Mouse (Mus musculus) forebrain, embryonic 16.5 days (tissue): ENCODE results near the gene Luc7l. TPM values are rescaled to one million over a fixed set of nuclear protein-coding genes. Genes with fewer than 3 reads are reported as not detected.

Source experiments
- ATAC-seq: fragments of 200-750 bp; cut with Nextera tagmentation; 2 replicates; pipeline ENCODE4 v1.8.0; 2017; ENCODE audit warnings: mild to moderate bottlenecking, moderate library complexity
- H3K27ac ChIP-seq: fragments of 300-500 bp; sonication (generic); 2 replicates; pipeline ENCODE4 v1.5.1; 2014; ENCODE audit warnings: low read length, control low read depth
- H3K27me3 ChIP-seq: fragments of 300-500 bp; sonication (generic); replicated peaks from 2 replicates; pipeline ENCODE4 v1.6.1; 2014; ENCODE audit warnings: low read length; ENCODE audit not compliant: control insufficient read depth, insufficient read depth
- H3K36me3 ChIP-seq: fragments of 300-500 bp; sonication (generic); 2 replicates; pipeline ENCODE4 v1.6.1; 2014; ENCODE audit not compliant: control insufficient read depth, insufficient read depth
- H3K4me1 ChIP-seq: fragments of 300-500 bp; sonication (generic); replicated peaks from 2 replicates; pipeline ENCODE4 v1.6.1; 2014; ENCODE audit warnings: low read length; ENCODE audit not compliant: control insufficient read depth, insufficient read depth
- H3K4me2 ChIP-seq: fragments of 300-500 bp; sonication (generic); 2 replicates; pipeline ENCODE4 v1.6.1; 2014; ENCODE audit warnings: mild to moderate bottlenecking, low read length, control low read depth
- H3K4me3 ChIP-seq: fragments of 300-500 bp; sonication (generic); replicated peaks from 2 replicates; pipeline ENCODE4 v1.5.1; 2014; ENCODE audit warnings: mild to moderate bottlenecking, low read length, control low read depth
- H3K9ac ChIP-seq: fragments of 300-500 bp; sonication (generic); replicated peaks from 2 replicates; pipeline ENCODE4 v1.6.1; 2014; ENCODE audit warnings: low read depth, low read length, control low read depth
- H3K9me3 ChIP-seq: fragments of 300-500 bp; sonication (generic); 2 replicates; pipeline ENCODE4 v1.6.1; 2016; ENCODE audit warnings: low read length; ENCODE audit not compliant: control insufficient read depth
- WGBS: fragments of 180-500 bp; shearing (Covaris S2); extraction: QIAGEN DNeasy Blood & Tissue Kit; methylation state at CpG from one replicate; pipeline ENCODE4 v1.1.7; 2014; 5-methylcytosine and 5-hydroxymethylcytosine counted together
- polyA plus RNA-seq: library from polyadenylated mRNA; unstranded; fragments of >200 nt; fragmentation: Nextera tagmentation; extraction: Ambion mirVana; gene quantifications from 2 replicates; pipeline ENCODE4 v1.2.1, GENCODE M21; 2015

Luc7l gene
- polyA plus RNA-seq, 1 experiment from 2014 or later: 124 TPM

- WGBS: 96% methylated on average over 5 of the region's 5 CpGs
- no peak overlapping the region for H3K4me3 ChIP-seq
- no peaks in the 10 kb centered on the region for H3K9me3 ChIP-seq
- no peak overlapping the region for H3K27ac ChIP-seq
- no peak for ATAC-seq
- H3K4me2 ChIP-seq: no peak overlapping the region
- no peaks in the 10 kb centered on the region for H3K4me1 ChIP-seq
- H3K27me3 ChIP-seq: no peaks in the 10 kb centered on the region
- no peak overlapping the region for H3K9ac ChIP-seq
- no peaks in the 10 kb centered on the region for H3K36me3 ChIP-seq
Measured at GRCm38 (mm10) chr17:26229776-26230175, 22.9 kb upstream of the Luc7l start.

- no peak overlapping the region for H3K4me2 ChIP-seq
- H3K4me1 ChIP-seq: no peaks in the 10 kb centered on the region
- no peak overlapping the region for H3K4me3 ChIP-seq
- H3K9me3 ChIP-seq: no peaks in the 10 kb centered on the region
- WGBS: 90% methylated on average over 5 of the region's 5 CpGs
- no peak overlapping the region for H3K27ac ChIP-seq
- no peak for ATAC-seq
- H3K36me3 ChIP-seq: no peaks in the 10 kb centered on the region
- H3K9ac ChIP-seq: no peak overlapping the region
- no peaks in the 10 kb centered on the region for H3K27me3 ChIP-seq
Measured at GRCm38 (mm10) chr17:26231156-26231555, 21.5 kb upstream of the Luc7l start.

GRCm38 (mm10) chr17:26232863-26233262, 19.8 kb upstream of the Luc7l start:
- 73% methylated on average over 8 of the region's 8 CpGs for WGBS

GRCm38 (mm10) chr17:26234386-26234785, 18.3 kb upstream of the Luc7l start:
- Histone ChIP-seq H3K4me2 (no peak overlapping the region), H3K36me3 (no peaks in the 10 kb centered on the region), H3K27ac (no peak overlapping the region), H3K27me3 (no peaks in the 10 kb centered on the region), H3K9ac (no peak overlapping the region), H3K9me3 (no peaks in the 10 kb centered on the region), H3K4me3 (no peak overlapping the region), H3K4me1 (no peaks in the 10 kb centered on the region)
- 86% methylated on average over 8 of the region's 8 CpGs for WGBS
- no peak for ATAC-seq

More at GRCm38 (mm10) chr17:26232863-26233262, 19.8 kb upstream of the Luc7l start:
- Histone ChIP-seq H3K4me1 (no peaks in the 10 kb centered on the region), H3K27me3 (no peaks in the 10 kb centered on the region), H3K36me3 (no peaks in the 10 kb centered on the region), H3K27ac (no peak overlapping the region), H3K9me3 (no peaks in the 10 kb centered on the region), H3K4me3 (no peak overlapping the region), H3K9ac (no peak overlapping the region), H3K4me2 (no peak overlapping the region)
- no peak for ATAC-seq

GRCm38 (mm10) chr17:26235077-26235815, 17.4 kb upstream of the Luc7l start:
- Histone ChIP-seq H3K9me3 (no peaks in the 10 kb centered on the region), H3K27ac (no peak overlapping the region), H3K9ac (no peak overlapping the region), H3K4me3 (no peak overlapping the region), H3K36me3 (no peaks in the 10 kb centered on the region), H3K27me3 (no peaks in the 10 kb centered on the region), H3K4me2 (no peak overlapping the region), H3K4me1 (no peaks in the 10 kb centered on the region)
- 44% methylated on average over 13 of the region's 13 CpGs for WGBS
- ATAC-seq: no peak

GRCm38 (mm10) chr17:26237667-26238066, 15.0 kb upstream of the Luc7l start:
- Histone ChIP-seq H3K4me1 (no peaks in the 10 kb centered on the region), H3K9me3 (no peaks in the 10 kb centered on the region), H3K27ac (no peak overlapping the region), H3K9ac (no peak overlapping the region), H3K27me3 (no peaks in the 10 kb centered on the region), H3K4me3 (no peak overlapping the region), H3K36me3 (no peaks in the 10 kb centered on the region), H3K4me2 (no peak overlapping the region)
- 83% methylated on average over 10 of the region's 10 CpGs for WGBS
- ATAC-seq: no peak

- WGBS: 69% methylated on average over 2 of the region's 2 CpGs
- H3K4me2 ChIP-seq: no peak overlapping the region
- no peaks in the 10 kb centered on the region for H3K9me3 ChIP-seq
- no peak overlapping the region for H3K27ac ChIP-seq
- H3K27me3 ChIP-seq: no peaks in the 10 kb centered on the region
- no peak overlapping the region for H3K4me3 ChIP-seq
- H3K9ac ChIP-seq: no peak overlapping the region
- 0 out of 2 replicates have a peak, but pooled peaks cover 4% of the 10 kb centered on the region for H3K4me1 ChIP-seq
- H3K36me3 ChIP-seq: no peaks in the 10 kb centered on the region
- no peak for ATAC-seq
Measured at GRCm38 (mm10) chr17:26239551-26239950, 13.1 kb upstream of the Luc7l start.

- WGBS: 87% methylated on average over 6 of the region's 6 CpGs
- Histone ChIP-seq H3K27me3 (no peaks in the 10 kb centered on the region), H3K9me3 (no peaks in the 10 kb centered on the region), H3K36me3 (no peaks in the 10 kb centered on the region), H3K4me1 (0 out of 2 replicates have a peak, but pooled peaks cover 4% of the 10 kb centered on the region), H3K9ac (no peak overlapping the region), H3K4me3 (no peak overlapping the region), H3K27ac (no peak overlapping the region), H3K4me2 (no peak overlapping the region)
- no peak for ATAC-seq
Measured at GRCm38 (mm10) chr17:26240120-26240790, 12.4 kb upstream of the Luc7l start.

- Histone ChIP-seq H3K9ac (no peak overlapping the region), H3K36me3 (no peaks in the 10 kb centered on the region), H3K4me2 (no peak overlapping the region), H3K4me3 (no peak overlapping the region), H3K27ac (no peak overlapping the region), H3K4me1 (0 out of 2 replicates have a peak, but pooled peaks cover 4% of the 10 kb centered on the region), H3K9me3 (no peaks in the 10 kb centered on the region), H3K27me3 (no peaks in the 10 kb centered on the region)
- no peak for ATAC-seq
- WGBS: 82% methylated on average over 6 of the region's 6 CpGs
Measured at GRCm38 (mm10) chr17:26240990-26241389, 11.7 kb upstream of the Luc7l start.
